Mouse (Mus musculus) forebrain, postnatal 0 days (tissue): ENCODE data around the gene Atp6v1a. TPM values are rescaled to one million over a fixed set of nuclear protein-coding genes. Genes with fewer than 3 reads are reported as not detected.

Source experiments
- ATAC-seq: fragments of 200-750 bp; cut with Nextera tagmentation; 2 replicates; pipeline ENCODE4 v1.8.0; 2017; ENCODE audit warnings: mild to moderate bottlenecking, moderate library complexity
- DNase-seq: peaks from one replicate; pipeline ENCODE4 v3.0.0-alpha.2; 2015
- H3K27ac ChIP-seq: fragments of 300-500 bp; sonication (generic); 2 replicates; pipeline ENCODE4 v1.5.1; 2014; ENCODE audit warnings: low read depth, mild to moderate bottlenecking, antibody characterized with exemption, low read length, moderate library complexity, mixed read lengths
- H3K27me3 ChIP-seq: fragments of 300-500 bp; sonication (generic); 2 replicates; pipeline ENCODE4 v1.6.1; 2014; ENCODE audit warnings: mild to moderate bottlenecking, low read length, mixed read lengths; ENCODE audit not compliant: insufficient read depth
- H3K36me3 ChIP-seq: fragments of 300-500 bp; sonication (generic); 2 replicates; pipeline ENCODE4 v1.6.1; 2014; ENCODE audit warnings: mild to moderate bottlenecking, moderate library complexity; ENCODE audit not compliant: insufficient read depth
- H3K4me1 ChIP-seq: fragments of 300-500 bp; sonication (generic); 2 replicates; pipeline ENCODE4 v1.6.1; 2014; ENCODE audit warnings: antibody characterized with exemption; ENCODE audit not compliant: insufficient read depth
- H3K4me2 ChIP-seq: fragments of 300-500 bp; sonication (generic); 2 replicates; pipeline ENCODE4 v1.6.1; 2014; ENCODE audit warnings: low read depth, mild to moderate bottlenecking, moderate library complexity
- H3K4me3 ChIP-seq: fragments of 300-500 bp; sonication (generic); 2 replicates; pipeline ENCODE4 v1.5.1; 2014; ENCODE audit warnings: low read depth, low read length, mixed read lengths
- H3K9ac ChIP-seq: fragments of 300-500 bp; sonication (generic); 2 replicates; pipeline ENCODE4 v1.6.1; 2014; ENCODE audit warnings: mild to moderate bottlenecking
- H3K9me3 ChIP-seq: fragments of 300-500 bp; sonication (generic); 2 replicates; pipeline ENCODE4 v1.6.1; 2016; ENCODE audit warnings: low read length
- CTCF ChIP-seq: sonication (generic); IDR thresholded peaks from 2 replicates; pipeline ENCODE4 v1.5.1; 2016; ENCODE audit warnings: antibody characterized with exemption, control low read depth, low read depth
- WGBS: fragments of 180-500 bp; shearing (Covaris S2); extraction: QIAGEN DNeasy Blood & Tissue Kit; methylation state at CpG from one replicate; pipeline ENCODE4 v1.1.7; 2014; 5-methylcytosine and 5-hydroxymethylcytosine counted together
- polyA plus RNA-seq: library from polyadenylated mRNA; unstranded; fragments of >200 nt; fragmentation: Nextera tagmentation; extraction: Ambion mirVana; gene quantifications from 2 replicates; pipeline ENCODE4 v1.2.1, GENCODE M21; 2015
- total RNA-seq: library from RNA; depleted of rRNA; stranded (reverse); fragments of >200 nt; gene quantifications from 2 replicates; pipeline ENCODE4 v1.2.3, GENCODE M21; 2014

Gene Atp6v1a
- total and polyA plus RNA-seq, 2 experiments from 2014 or later: 149 to 192 TPM

- 88% methylated on average over 1 of the region's 1 CpGs for WGBS
- DNase-seq (no peak), ATAC-seq (no peak)
- Histone ChIP-seq H3K4me2 (no peak overlapping the region), H3K4me1 (peaks cover 7% of the 10 kb centered on the region; the same call in 1 of the 2 replicates), H3K9me3 (no peaks in the 10 kb centered on the region), H3K9ac (no peak overlapping the region), H3K27ac (no peak overlapping the region), H3K4me3 (no peak overlapping the region), H3K27me3 (no peaks in the 10 kb centered on the region), H3K36me3 (no peaks in the 10 kb centered on the region)
- TF ChIP-seq CTCF: no peak
Measured at GRCm38 (mm10) chr16:44175001-44175400, 35.5 kb upstream of the Atp6v1a start.

- no peaks in the 10 kb centered on the region for H3K9me3 ChIP-seq
- H3K9ac ChIP-seq: peak overlapping the region; percentile 81
- peak overlapping the region; percentile 93 for H3K4me3 ChIP-seq
- H3K27me3 ChIP-seq: no peaks in the 10 kb centered on the region
- TF ChIP-seq CTCF: no peak
- H3K27ac ChIP-seq: peak overlapping the region; percentile 78; the same call in 1 of the 2 replicates
- H3K4me2 ChIP-seq: peak overlapping the region; percentile 67
- 23% methylated on average over 7 of the region's 7 CpGs for WGBS
- ATAC-seq (no peak), DNase-seq (no peak)
- H3K4me1 ChIP-seq: peaks cover 7% of the 10 kb centered on the region; the same call in 1 of the 2 replicates
- no peaks in the 10 kb centered on the region for H3K36me3 ChIP-seq
Measured at GRCm38 (mm10) chr16:44173966-44174530, 34.5 kb upstream of the Atp6v1a start.

GRCm38 (mm10) chr16:44173155-44173941 is 33.8 kb upstream of the Atp6v1a start, which contains the start of gene Usf3:
Gene Usf3 (plus strand): TSS chr16:44173246.
- Histone ChIP-seq H3K4me2 (peak within 1 kb of the TSS; percentile 72), H3K27me3 (no peaks in the 10 kb centered on the region), H3K4me3 (peak within 1 kb of the TSS; percentile 93), H3K9ac (peak within 1 kb of the TSS; percentile 81), H3K36me3 (no peaks in the 10 kb centered on the region), H3K4me1 (peaks cover 7% of the 10 kb centered on the region; the same call in 1 of the 2 replicates), H3K9me3 (no peaks in the 10 kb centered on the region), H3K27ac (peak within 1 kb of the TSS; percentile 78)
- DNase-seq (peak; percentile 29), ATAC-seq (peak; percentile 48)
- WGBS: under 1% methylated on average over 36 of the region's 77 CpGs
- no peak for TF ChIP-seq CTCF

GRCm38 (mm10) chr16:44172297-44173154 is 33.0 kb upstream of the Atp6v1a start:
- ATAC-seq: peak; percentile 100
- peak overlapping the region; percentile 93 for H3K4me3 ChIP-seq
- H3K4me1 ChIP-seq: peaks cover 7% of the 10 kb centered on the region; the same call in 1 of the 2 replicates
- H3K4me2 ChIP-seq: peak overlapping the region; percentile 72
- no peaks in the 10 kb centered on the region for H3K9me3 ChIP-seq
- no peaks in the 10 kb centered on the region for H3K36me3 ChIP-seq
- TF ChIP-seq CTCF: peak; percentile 63
- DNase-seq: peak; percentile 98
- under 1% methylated on average over 26 of the region's 26 CpGs for WGBS
- peak overlapping the region; percentile 60 for H3K27ac ChIP-seq
- no peaks in the 10 kb centered on the region for H3K27me3 ChIP-seq
- peak overlapping the region; percentile 81 for H3K9ac ChIP-seq

- no peak overlapping the region for H3K4me3 ChIP-seq
- no peaks in the 10 kb centered on the region for H3K9me3 ChIP-seq
- no peaks in the 10 kb centered on the region for H3K36me3 ChIP-seq
- no peak for TF ChIP-seq CTCF
- no peaks in the 10 kb centered on the region for H3K27me3 ChIP-seq
- DNase-seq: no peak
- no peak for ATAC-seq
- H3K27ac ChIP-seq: no peak overlapping the region
- 87% methylated on average over 4 of the region's 4 CpGs for WGBS
- no peak overlapping the region for H3K4me2 ChIP-seq
- no peak overlapping the region for H3K9ac ChIP-seq
- H3K4me1 ChIP-seq: peaks cover under 1% of the 10 kb centered on the region; the same call in 1 of the 2 replicates
Measured at GRCm38 (mm10) chr16:44168990-44169389, 29.5 kb upstream of the Atp6v1a start.

GRCm38 (mm10) chr16:44165182-44165581 is 25.7 kb upstream of the Atp6v1a start:
- ATAC-seq (no peak), DNase-seq (no peak)
- H3K4me1 ChIP-seq: no peaks in the 10 kb centered on the region
- H3K9ac ChIP-seq: no peak overlapping the region
- no peak for TF ChIP-seq CTCF
- H3K9me3 ChIP-seq: no peaks in the 10 kb centered on the region
- no peaks in the 10 kb centered on the region for H3K27me3 ChIP-seq
- H3K4me2 ChIP-seq: no peak overlapping the region
- no peaks in the 10 kb centered on the region for H3K36me3 ChIP-seq
- H3K4me3 ChIP-seq: no peak overlapping the region
- H3K27ac ChIP-seq: no peak overlapping the region
- WGBS: 59% methylated on average over 3 of the region's 3 CpGs
